Mouse (Mus musculus) heart, adult 9 months (tissue): ENCODE measurements around the gene Mettl7a3.

Experiments
- DNase-seq, 2 experiments: peaks; one replicate each; pipeline ENCODE4 v3.0.0; 2022; ENCODE audit warnings: low spot score in 2 of 2

The Mettl7a3 gene

DNA sequence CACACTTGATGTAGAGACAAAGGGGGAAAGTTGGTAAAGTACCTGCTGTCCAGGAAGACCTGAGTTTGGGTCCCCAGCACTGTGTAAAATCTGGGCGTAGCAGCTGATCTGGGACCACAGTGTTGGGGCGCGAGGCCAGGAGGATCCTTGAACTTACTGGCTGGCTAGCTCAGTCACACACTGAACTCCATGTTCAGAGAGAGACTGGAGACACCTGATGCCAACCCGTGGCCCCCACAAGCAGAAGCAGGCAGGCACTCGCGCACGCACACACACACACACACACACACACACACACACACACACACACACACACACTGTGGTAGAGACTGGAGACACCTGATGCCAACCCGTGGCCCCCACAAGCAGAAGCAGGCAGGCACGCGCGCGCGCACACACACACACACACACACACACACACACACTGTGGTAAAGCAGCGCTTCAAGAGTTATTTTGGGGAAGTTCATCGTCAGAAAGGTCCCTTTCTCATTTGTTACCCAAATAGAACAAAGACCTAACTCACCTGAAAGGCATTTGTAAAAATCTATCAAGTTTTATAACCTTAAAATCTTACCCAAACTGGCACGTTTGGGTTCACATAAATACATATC lies 53.6 kb downstream of the Mettl7a3 start:
- DNase-seq = no peak

DNA sequence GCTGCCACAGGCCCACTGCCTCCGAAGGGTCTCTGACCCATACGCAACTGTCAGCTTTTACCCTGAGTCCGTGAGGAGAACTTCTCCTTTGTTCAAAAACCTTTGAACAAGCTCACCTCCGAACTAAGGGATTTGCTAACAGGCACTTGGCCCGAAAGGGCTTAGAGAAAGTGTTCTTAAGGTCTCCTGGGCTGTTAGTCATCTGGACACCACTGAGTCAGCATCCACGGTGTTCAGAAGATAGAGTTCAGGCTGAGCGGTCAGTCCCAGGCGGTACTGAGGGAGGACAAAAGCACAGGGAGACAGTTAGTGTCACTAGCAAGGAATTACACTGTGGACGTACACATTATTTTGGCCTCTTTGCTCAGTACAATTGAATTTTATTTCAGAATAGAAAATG lies 54.2 kb downstream of the Mettl7a3 start:
- DNase-seq = no peak
